Mouse (Mus musculus): ENCODE measurements around the gene Sh3d21. TPM values are rescaled to one million over a fixed set of nuclear protein-coding genes. Genes with fewer than 3 reads are reported as not detected.

Sh3d21 gene
- polyA plus RNA-seq, 1 experiment = 0.27 TPM

DNA sequence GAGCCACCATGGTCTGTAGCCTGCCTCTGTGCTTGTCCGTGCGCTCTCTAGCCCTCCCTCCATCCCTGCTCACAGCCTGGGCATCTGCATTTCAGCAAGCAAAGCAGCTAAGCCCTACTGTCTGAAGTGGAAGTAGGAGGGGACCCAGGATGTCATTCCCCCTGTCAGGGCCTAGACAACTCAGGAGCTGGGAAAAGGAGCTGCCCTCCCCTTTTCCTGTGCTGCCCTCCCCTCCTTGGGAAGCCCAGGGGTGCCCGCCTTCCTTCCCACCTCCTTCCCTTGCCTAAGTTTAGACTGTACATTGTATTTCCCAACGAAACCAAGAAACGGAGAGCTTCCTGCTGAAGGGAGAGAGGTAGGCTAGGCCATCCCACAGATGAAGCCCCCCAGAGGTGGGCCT lies 22.3 kb downstream of the Sh3d21 start:
- TF ChIP-seq CEBPB (IDR thresholded peaks at IDR 0.05; ENCODE audit: low read depth) = no peak
- no peak for TF ChIP-seq FOSL1 (IDR thresholded peaks at IDR 0.05; ENCODE audit: insufficient read depth, low read length, poor library complexity, severe bottlenecking)
- no peak for TF ChIP-seq MAX (IDR thresholded peaks at IDR 0.05)
- TF ChIP-seq USF1 (IDR thresholded peaks at IDR 0.05; ENCODE audit: low read depth) = no peak
- no peak for TF ChIP-seq CTCF (IDR thresholded peaks at IDR 0.05; ENCODE audit: control insufficient read depth, insufficient read depth, insufficient read length)
- TF ChIP-seq MYOD1 (IDR thresholded peaks at IDR 0.05; ENCODE audit: control insufficient read depth, insufficient read length, low read depth) = no peak
- no peak for TF ChIP-seq MYOG (IDR thresholded peaks at IDR 0.05; ENCODE audit: control insufficient read depth, extremely low read depth, insufficient read length)
- Histone ChIP-seq H3K79me3 (ENCODE audit: low read depth) (no peaks in the 10 kb centered on the region), H3K27me3 (ENCODE audit: control insufficient read depth, insufficient read depth, insufficient read length) (no peaks in the 10 kb centered on the region), H3K4me3 (ENCODE audit: insufficient read depth, poor library complexity, severe bottlenecking) (no peak overlapping the region), H3K79me2 (ENCODE audit: control insufficient read depth, insufficient read depth) (no peaks in the 10 kb centered on the region), H3ac (ENCODE audit: control insufficient read depth, insufficient read length, low read depth) (no peak overlapping the region), H3K36me3 (ENCODE audit: control insufficient read depth, insufficient read depth) (peaks cover 38% of the 10 kb centered on the region)

DNA sequence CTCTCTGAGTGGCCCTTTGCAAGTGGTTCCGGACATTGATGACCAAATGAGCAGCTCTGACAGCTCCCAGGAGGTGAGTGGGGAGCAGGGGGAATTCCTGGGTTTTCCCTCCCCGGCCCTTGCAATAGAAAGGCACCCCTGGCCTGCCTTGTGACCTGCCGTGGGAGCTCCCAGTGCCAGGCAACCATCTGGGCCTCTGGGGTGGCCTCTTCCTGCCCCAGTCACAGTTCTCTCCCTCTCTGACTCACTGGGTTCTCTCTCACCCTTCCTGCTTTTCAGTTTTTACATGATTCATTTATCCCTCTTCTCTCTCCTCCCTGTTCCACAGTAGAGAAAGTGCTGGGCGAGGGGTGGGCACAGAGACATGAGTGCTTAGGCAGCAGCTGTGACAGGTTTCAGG lies 25.5 kb downstream of the Sh3d21 start:
- Histone ChIP-seq H3ac (ENCODE audit: control insufficient read depth, insufficient read length, low read depth) (no peak overlapping the region), H3K36me3 (ENCODE audit: control insufficient read depth, insufficient read depth) (peaks cover 69% of the 10 kb centered on the region), H3K27me3 (ENCODE audit: control insufficient read depth, insufficient read depth, insufficient read length) (no peaks in the 10 kb centered on the region), H3K79me3 (ENCODE audit: low read depth) (no peaks in the 10 kb centered on the region), H3K79me2 (ENCODE audit: control insufficient read depth, insufficient read depth) (peaks cover 8% of the 10 kb centered on the region), H3K4me3 (ENCODE audit: insufficient read depth, poor library complexity, severe bottlenecking) (no peak overlapping the region)
- TF ChIP-seq USF1 (IDR thresholded peaks at IDR 0.05; ENCODE audit: low read depth) (no peak), FOSL1 (IDR thresholded peaks at IDR 0.05; ENCODE audit: insufficient read depth, low read length, poor library complexity, severe bottlenecking) (no peak), CEBPB (IDR thresholded peaks at IDR 0.05; ENCODE audit: low read depth) (no peak), MYOG (IDR thresholded peaks at IDR 0.05; ENCODE audit: control insufficient read depth, extremely low read depth, insufficient read length) (no peak), CTCF (IDR thresholded peaks at IDR 0.05; ENCODE audit: control insufficient read depth, insufficient read depth, insufficient read length) (no peak), MAX (IDR thresholded peaks at IDR 0.05) (no peak), MYOD1 (IDR thresholded peaks at IDR 0.05; ENCODE audit: control insufficient read depth, insufficient read length, low read depth) (no peak)

DNA sequence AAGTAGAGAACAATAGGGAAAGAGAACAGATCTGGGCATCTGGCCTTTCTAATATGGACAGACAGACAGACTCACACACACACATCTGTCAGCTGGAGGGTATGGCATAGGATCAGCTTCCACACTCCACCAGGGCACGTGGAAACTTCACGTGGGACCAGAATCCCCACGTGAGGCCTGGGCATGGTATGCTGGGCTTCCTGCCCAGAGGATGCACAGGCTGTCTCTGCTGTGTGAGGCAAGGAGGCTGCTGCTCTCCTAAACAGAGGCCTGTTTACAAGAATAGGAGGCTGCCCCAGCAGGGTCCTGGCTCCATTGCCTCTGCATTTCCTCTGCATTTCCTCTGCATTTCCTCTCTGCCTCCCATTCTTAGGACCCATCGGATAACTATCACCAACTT lies 28.7 kb downstream of the Sh3d21 start:
- H3ac ChIP-seq (ENCODE audit: control insufficient read depth, insufficient read length, low read depth) = no peak overlapping the region
- peaks cover 12% of the 10 kb centered on the region for H3K79me2 ChIP-seq (ENCODE audit: control insufficient read depth, insufficient read depth)
- H3K79me3 ChIP-seq (ENCODE audit: low read depth) = no peaks in the 10 kb centered on the region
- no peak for TF ChIP-seq FOSL1 (IDR thresholded peaks at IDR 0.05; ENCODE audit: insufficient read depth, low read length, poor library complexity, severe bottlenecking)
- no peak for TF ChIP-seq MAX (IDR thresholded peaks at IDR 0.05)
- TF ChIP-seq CEBPB (IDR thresholded peaks at IDR 0.05; ENCODE audit: low read depth) = no peak
- no peak for TF ChIP-seq MYOG (IDR thresholded peaks at IDR 0.05; ENCODE audit: control insufficient read depth, extremely low read depth, insufficient read length)
- TF ChIP-seq USF1 (IDR thresholded peaks at IDR 0.05; ENCODE audit: low read depth) = no peak
- no peak for TF ChIP-seq CTCF (IDR thresholded peaks at IDR 0.05; ENCODE audit: control insufficient read depth, insufficient read depth, insufficient read length)
- TF ChIP-seq MYOD1 (IDR thresholded peaks at IDR 0.05; ENCODE audit: control insufficient read depth, insufficient read length, low read depth) = no peak
- no peak overlapping the region for H3K4me3 ChIP-seq (ENCODE audit: insufficient read depth, poor library complexity, severe bottlenecking)
- H3K36me3 ChIP-seq (ENCODE audit: control insufficient read depth, insufficient read depth) = peaks cover 74% of the 10 kb centered on the region
- H3K27me3 ChIP-seq (ENCODE audit: control insufficient read depth, insufficient read depth, insufficient read length) = no peaks in the 10 kb centered on the region

DNA sequence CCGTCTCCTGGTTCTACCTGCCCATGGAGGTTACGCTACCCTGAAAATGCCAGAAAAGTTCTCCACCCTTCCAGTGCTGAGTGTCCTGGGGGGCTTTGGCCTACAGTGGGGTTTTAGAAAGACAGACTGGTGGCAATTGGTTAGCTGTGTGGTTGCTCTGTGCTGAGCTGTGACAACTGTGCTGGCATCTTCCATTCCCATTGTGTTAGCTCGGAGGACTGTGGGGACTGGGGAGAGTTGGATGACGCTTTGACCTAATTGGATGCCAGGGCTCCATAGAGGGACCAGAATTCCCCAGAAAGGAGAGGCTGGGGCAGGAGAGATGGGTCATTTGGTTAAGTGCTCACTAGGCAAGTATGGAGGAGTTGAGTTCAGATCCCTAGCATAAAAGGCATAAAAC lies 29.1 kb downstream of the Sh3d21 start:
- no peak overlapping the region for H3K4me3 ChIP-seq (ENCODE audit: insufficient read depth, poor library complexity, severe bottlenecking)
- H3K36me3 ChIP-seq (ENCODE audit: control insufficient read depth, insufficient read depth) = peaks cover 74% of the 10 kb centered on the region
- no peak for TF ChIP-seq USF1 (IDR thresholded peaks at IDR 0.05; ENCODE audit: low read depth)
- no peak for TF ChIP-seq FOSL1 (IDR thresholded peaks at IDR 0.05; ENCODE audit: insufficient read depth, low read length, poor library complexity, severe bottlenecking)
- no peak for TF ChIP-seq CEBPB (IDR thresholded peaks at IDR 0.05; ENCODE audit: low read depth)
- TF ChIP-seq MAX (IDR thresholded peaks at IDR 0.05) = no peak
- no peak for TF ChIP-seq MYOD1 (IDR thresholded peaks at IDR 0.05; ENCODE audit: control insufficient read depth, insufficient read length, low read depth)
- no peaks in the 10 kb centered on the region for H3K79me3 ChIP-seq (ENCODE audit: low read depth)
- peaks cover 12% of the 10 kb centered on the region for H3K79me2 ChIP-seq (ENCODE audit: control insufficient read depth, insufficient read depth)
- no peaks in the 10 kb centered on the region for H3K27me3 ChIP-seq (ENCODE audit: control insufficient read depth, insufficient read depth, insufficient read length)
- H3ac ChIP-seq (ENCODE audit: control insufficient read depth, insufficient read length, low read depth) = no peak overlapping the region

DNA sequence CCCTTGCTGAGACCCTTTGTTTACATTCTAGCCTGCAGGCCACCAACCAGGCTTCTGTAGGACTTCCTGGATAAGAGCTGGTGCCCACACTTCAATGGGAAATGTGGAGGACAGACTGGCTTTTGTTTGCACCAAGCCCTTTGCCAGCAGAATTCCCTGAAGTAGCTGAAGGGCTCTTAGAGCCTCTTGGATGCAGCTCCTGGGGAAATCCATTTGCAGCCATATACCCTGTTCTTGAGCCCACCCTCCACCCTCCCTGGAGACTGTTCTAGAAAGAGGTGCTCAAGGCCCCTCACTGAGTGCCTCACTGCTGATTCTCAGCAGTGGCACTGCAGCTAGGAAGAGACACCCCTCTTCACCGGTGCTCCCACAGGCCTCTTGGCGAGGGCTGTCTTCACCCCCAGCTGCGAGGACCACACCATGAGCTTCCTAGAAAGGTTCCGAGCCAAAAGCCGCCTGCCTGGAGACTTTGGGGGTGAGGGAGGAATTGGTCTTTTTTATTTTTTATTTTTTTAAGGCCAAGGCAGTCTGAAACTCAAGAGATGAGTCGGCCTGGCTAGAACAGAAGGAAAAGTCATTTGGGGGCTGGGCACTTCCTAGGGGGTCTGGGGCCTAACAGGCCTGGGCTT lies 30.5 kb downstream of the Sh3d21 start:
- TF ChIP-seq CEBPB (IDR thresholded peaks at IDR 0.05; ENCODE audit: low read depth) (no peak), MYOG (IDR thresholded peaks at IDR 0.05; ENCODE audit: control insufficient read depth, extremely low read depth, insufficient read length) (no peak), CTCF (IDR thresholded peaks at IDR 0.05; ENCODE audit: control insufficient read depth, insufficient read depth, insufficient read length) (no peak), USF1 (IDR thresholded peaks at IDR 0.05; ENCODE audit: low read depth) (no peak), MYOD1 (IDR thresholded peaks at IDR 0.05; ENCODE audit: control insufficient read depth, insufficient read length, low read depth) (no peak), FOSL1 (IDR thresholded peaks at IDR 0.05; ENCODE audit: insufficient read depth, low read length, poor library complexity, severe bottlenecking) (no peak), MAX (IDR thresholded peaks at IDR 0.05) (no peak)
- Histone ChIP-seq H3K79me2 (ENCODE audit: control insufficient read depth, insufficient read depth) (peaks cover 12% of the 10 kb centered on the region), H3K4me3 (ENCODE audit: insufficient read depth, poor library complexity, severe bottlenecking) (no peak overlapping the region), H3ac (ENCODE audit: control insufficient read depth, insufficient read length, low read depth) (no peak overlapping the region), H3K36me3 (ENCODE audit: control insufficient read depth, insufficient read depth) (peaks cover 77% of the 10 kb centered on the region), H3K79me3 (ENCODE audit: low read depth) (no peaks in the 10 kb centered on the region), H3K27me3 (ENCODE audit: control insufficient read depth, insufficient read depth, insufficient read length) (no peaks in the 10 kb centered on the region)
